7 mouse cellular contexts compared by ENCODE assay signal in the genomic region with DNA sequence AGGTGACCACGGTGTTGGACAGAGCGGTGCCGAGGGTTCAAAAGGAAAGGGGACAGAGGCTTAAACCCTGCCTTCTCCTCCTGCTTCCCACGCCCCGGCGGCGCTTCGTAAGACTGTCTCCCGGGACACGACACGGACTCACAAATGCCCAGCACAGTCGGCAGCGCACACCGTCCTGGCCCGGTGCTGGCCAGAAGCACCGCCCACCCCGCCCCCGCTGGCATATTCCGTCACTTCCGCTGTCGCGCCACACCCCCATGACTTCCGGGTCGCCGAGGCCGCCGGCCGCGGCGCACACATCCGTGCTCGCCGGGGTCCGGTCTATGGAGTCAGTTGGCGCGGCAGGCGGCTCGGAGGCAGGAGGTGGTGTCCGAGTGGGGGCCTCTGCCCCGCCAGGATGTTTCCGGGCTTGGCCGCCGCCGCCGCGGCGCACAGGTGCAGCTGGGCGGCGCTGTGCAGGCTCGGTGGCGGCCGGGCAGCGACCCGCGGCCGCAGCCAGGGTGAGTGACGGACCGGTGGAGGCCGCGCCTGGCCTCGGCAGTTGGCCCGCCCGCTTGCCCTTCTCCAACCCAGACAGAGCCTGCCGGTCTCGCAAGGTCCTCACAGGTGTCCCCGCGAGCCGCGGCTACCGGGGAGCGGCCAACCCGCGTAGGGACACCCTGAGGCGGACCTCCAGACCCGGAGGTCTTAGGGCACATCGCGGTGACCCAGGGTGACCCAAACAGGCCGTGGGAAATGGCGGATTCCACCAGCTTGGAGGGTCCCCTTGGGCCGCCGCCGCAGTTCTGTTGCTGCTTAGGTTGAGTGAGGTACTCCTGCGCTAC. TPM values are rescaled to one million over a fixed set of nuclear protein-coding genes. Genes with fewer than 3 reads are reported as not detected.
A peak's percentile ranks its signal among the peaks of the same experiment; 100 is the strongest.
DNase-seq lines count a peak whose midpoint lies in the region; ATAC-seq lines count a peak whose summit lies in the region.

A gene (plus strand): TSS at position 258 of the 824 bp plus-strand sequence.

- peak within 1 kb of the TSS; percentile 88 for H3K9ac ChIP-seq in embryonic facial prominence, embryonic 11.5 days (replicated peaks; ENCODE audit: low read length)
- H3K9ac ChIP-seq in limb, embryonic 11.5 days (ENCODE audit: low read length), result peak within 1 kb of the TSS; percentile 81
- peak within 1 kb of the TSS; percentile 93 for H3K9ac ChIP-seq in midbrain, embryonic 14.5 days (replicated peaks; ENCODE audit: low read length)

- H3K9me3 ChIP-seq in embryonic facial prominence, embryonic 11.5 days (replicated peaks; ENCODE audit: control insufficient read depth, low read length), result no peaks in the 10 kb centered on the region
- H3K9me3 ChIP-seq in limb, embryonic 11.5 days (ENCODE audit: control insufficient read depth, low read length), result no peaks in the 10 kb centered on the region
- H3K9me3 ChIP-seq in midbrain, embryonic 14.5 days (ENCODE audit: control insufficient read depth, low read length), result no peaks in the 10 kb centered on the region

- H3K4me1 ChIP-seq in embryonic facial prominence, embryonic 11.5 days (ENCODE audit: control insufficient read depth, insufficient read depth, low read length), result no peaks in the 10 kb centered on the region
- no peaks in the 10 kb centered on the region for H3K4me1 ChIP-seq in limb, embryonic 11.5 days (ENCODE audit: control insufficient read depth, insufficient read depth, low read length)
- H3K4me1 ChIP-seq in midbrain, embryonic 14.5 days (ENCODE audit: control insufficient read depth, insufficient read depth, low read length), result peaks cover 10% of the 10 kb centered on the region; the same call in 1 of the 2 replicates

- no peaks in the 10 kb centered on the region for H3K36me3 ChIP-seq in embryonic facial prominence, embryonic 11.5 days (replicated peaks; ENCODE audit: control insufficient read depth, insufficient read depth, low read depth, low read length)
- no peaks in the 10 kb centered on the region for H3K36me3 ChIP-seq in limb, embryonic 11.5 days (ENCODE audit: control insufficient read depth, insufficient read depth, low read length)
- no peaks in the 10 kb centered on the region for H3K36me3 ChIP-seq in midbrain, embryonic 14.5 days (ENCODE audit: control insufficient read depth, insufficient read depth, low read length)

- H3K4me3 ChIP-seq in embryonic facial prominence, embryonic 11.5 days (ENCODE audit: low read depth, low read length), result peak within 1 kb of the TSS; percentile 99
- peak within 1 kb of the TSS; percentile 88 for H3K4me3 ChIP-seq in limb, embryonic 11.5 days (ENCODE audit: low read depth, low read length)
- H3K4me3 ChIP-seq in midbrain, embryonic 14.5 days (replicated peaks; ENCODE audit: low read depth, low read length), result peak within 1 kb of the TSS; percentile 96

- peak within 1 kb of the TSS; percentile 59 for H3K27ac ChIP-seq in embryonic facial prominence, embryonic 11.5 days (replicated peaks; ENCODE audit: low read depth, low read length)
- H3K27ac ChIP-seq in limb, embryonic 11.5 days (replicated peaks; ENCODE audit: low read depth, low read length), result 0 out of 2 replicates have a peak within 1 kb of the TSS, but pooled peaks have one; percentile 22
- peak within 1 kb of the TSS; percentile 83 for H3K27ac ChIP-seq in midbrain, embryonic 14.5 days (replicated peaks; ENCODE audit: low read depth, low read length)

- no peaks in the 10 kb centered on the region for H3K27me3 ChIP-seq in embryonic facial prominence, embryonic 11.5 days (ENCODE audit: control insufficient read depth, insufficient read depth, low read length)
- H3K27me3 ChIP-seq in limb, embryonic 11.5 days (ENCODE audit: control insufficient read depth, insufficient read depth, low read length), result no peaks in the 10 kb centered on the region
- H3K27me3 ChIP-seq in midbrain, embryonic 14.5 days (ENCODE audit: control insufficient read depth, insufficient read depth, low read length), result no peaks in the 10 kb centered on the region

- peak within 1 kb of the TSS; percentile 81 for H3K4me2 ChIP-seq in embryonic facial prominence, embryonic 11.5 days (ENCODE audit: low read depth, low read length)
- peak within 1 kb of the TSS; percentile 67 for H3K4me2 ChIP-seq in limb, embryonic 11.5 days (ENCODE audit: low read depth, severe bottlenecking)
- peak within 1 kb of the TSS; percentile 87 for H3K4me2 ChIP-seq in midbrain, embryonic 14.5 days (ENCODE audit: low read length)

- ATAC-seq in embryonic facial prominence, embryonic 11.5 days (replicated peaks; ENCODE audit: insufficient number of reproducible peaks, low FRiP score, low TSS enrichment, low read depth), result peak; percentile 94
- ATAC-seq in limb, embryonic 11.5 days (ENCODE audit: insufficient number of reproducible peaks, low FRiP score, low TSS enrichment, low read depth), result peak; percentile 96
- peak; percentile 95 for ATAC-seq in midbrain, embryonic 14.5 days (ENCODE audit: low FRiP score, low TSS enrichment)

- WGBS in embryonic facial prominence, embryonic 11.5 days, result under 1% methylated on average over 82 of the region's 83 CpGs
- under 1% methylated on average over 83 of the region's 83 CpGs for WGBS in limb, embryonic 11.5 days
- under 1% methylated on average over 83 of the region's 83 CpGs for WGBS in midbrain, embryonic 14.5 days

- peak; percentile 97 for DNase-seq in adrenal gland, postnatal 14 days
- DNase-seq in embryonic facial prominence, embryonic 11.5 days (ENCODE audit: low spot score), result peak; percentile 89
- DNase-seq in heart, adult 11 months, result peak; percentile 99
- DNase-seq in kidney, adult 18-20 months, result peak; percentile 95
- peak; percentile 94 for DNase-seq in limb, embryonic 11.5 days (ENCODE audit: low spot score)
- DNase-seq in midbrain, embryonic 14.5 days, result peak; percentile 95
- peak; percentile 83 to 94 for DNase-seq in spleen, adult 18-20 months

RNA-seq across cellular contexts. Expression of the gene that starts here (rescaled TPM):
- 120 and 127 TPM in 2 replicates for total RNA-seq in adrenal gland, postnatal 14 days (2021)
- 133 and 149 TPM in 2 replicates for polyA plus RNA-seq in embryonic facial prominence, embryonic 11.5 days (2014; fragmentation: Nextera tagmentation; extraction: Ambion mirVana)
- 119 and 123 TPM in 2 replicates for polyA plus RNA-seq in limb, embryonic 11.5 days (2014; fragmentation: Nextera tagmentation; extraction: Ambion mirVana)
- 195 and 207 TPM in 2 replicates for polyA plus RNA-seq in midbrain, embryonic 14.5 days (2014; fragmentation: Nextera tagmentation; extraction: Ambion mirVana)

Comparison
In these comparisons a context has a peak if more than half of its experiments do, and no peak if none do; other contexts are left out.
1. Peak in every context shown above with its lines: DNase-seq, ATAC-seq, H3K4me3 ChIP-seq and H3K27ac ChIP-seq.
2. H3K27ac ChIP-seq: peak in every context shown above with its lines; median percentile 83 in midbrain, embryonic 14.5 days; 59 in embryonic facial prominence, embryonic 11.5 days; 22 in limb, embryonic 11.5 days.